Mouse (Mus musculus): ENCODE results near the gene Hnrnpk. TPM values are rescaled to one million over a fixed set of nuclear protein-coding genes. Genes with fewer than 3 reads are reported as not detected.
"Not testable (repeated sequence)": the region's sequence is repeated elsewhere in the genome, so short reads cannot be mapped to it uniquely, and the experiment has no call there.

The Hnrnpk gene
- polyA plus RNA-seq, 1 experiment from 2014 or later: 1,944 TPM

DNA sequence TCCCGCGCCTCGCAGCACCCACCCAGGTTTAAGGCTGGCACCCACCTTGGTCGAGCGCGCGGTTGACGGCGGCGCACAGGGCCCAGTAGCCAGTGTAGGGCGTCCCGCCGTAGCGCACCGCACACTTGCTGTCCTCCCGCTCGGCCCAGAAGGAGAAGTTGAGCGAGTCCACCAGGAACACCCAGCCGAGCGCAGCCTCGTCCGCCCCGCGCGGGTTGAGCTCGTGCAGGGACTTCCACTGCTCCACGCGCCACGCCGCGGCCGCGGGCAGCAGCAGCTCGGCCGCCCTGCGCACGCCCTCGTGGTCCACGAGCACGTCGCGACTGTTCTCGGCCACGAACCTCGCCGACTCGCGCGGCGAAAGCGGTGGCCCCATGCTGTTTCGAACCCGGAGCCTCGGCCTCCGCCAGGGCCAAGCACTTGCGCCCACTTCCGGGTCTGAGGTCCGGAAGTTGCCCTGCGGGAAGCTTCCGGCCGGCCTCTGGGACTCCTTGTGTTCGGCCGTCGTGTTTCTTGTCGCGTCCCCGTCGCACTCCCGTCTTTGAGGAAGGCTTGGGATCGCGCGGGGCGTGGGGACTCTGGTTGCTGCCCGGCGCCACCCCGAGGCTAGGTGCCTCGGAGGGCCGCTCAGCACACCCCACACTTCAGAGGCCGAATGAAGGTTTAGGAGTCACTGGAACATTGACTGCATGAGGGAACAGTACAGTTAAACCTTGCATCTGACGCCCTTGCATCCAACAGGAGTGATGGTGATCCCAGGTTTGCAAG, 18.2 kb downstream of the Hnrnpk start, which contains the start of gene 2210016F16Rik:
2210016F16Rik (minus strand) TSS at position 447 of the 768 bp plus-strand sequence.
- Histone ChIP-seq H3K27ac (ENCODE audit: low read depth, low read length) (no peak within 1 kb of the TSS; the same call in 1 of the 2 replicates), H3K4me3 (ENCODE audit: low read depth, low read length) (peak within 1 kb of the TSS; percentile 70), H3K9ac (ENCODE audit: low read length) (peak within 1 kb of the TSS; percentile 77), H3K36me3 (ENCODE audit: control insufficient read depth, insufficient read depth, low read length) (peaks cover 27% of the 10 kb centered on the region), H3K4me2 (ENCODE audit: low read length) (peak within 1 kb of the TSS; percentile 91), H3K4me1 (ENCODE audit: control insufficient read depth, insufficient read depth, low read length) (no peaks in the 10 kb centered on the region), H3K9me3 (replicated peaks; ENCODE audit: control insufficient read depth, low read length) (peaks cover 12% of the 10 kb centered on the region; the same call in 1 of the 2 replicates), H3K27me3 (replicated peaks; ENCODE audit: control insufficient read depth, insufficient read depth, low read length) (no peaks in the 10 kb centered on the region)
- WGBS: 4% methylated on average over 80 of the region's 80 CpGs
- ATAC-seq (peak; percentile 72), DNase-seq (ENCODE audit: low spot score) (peak; percentile 69)

DNA sequence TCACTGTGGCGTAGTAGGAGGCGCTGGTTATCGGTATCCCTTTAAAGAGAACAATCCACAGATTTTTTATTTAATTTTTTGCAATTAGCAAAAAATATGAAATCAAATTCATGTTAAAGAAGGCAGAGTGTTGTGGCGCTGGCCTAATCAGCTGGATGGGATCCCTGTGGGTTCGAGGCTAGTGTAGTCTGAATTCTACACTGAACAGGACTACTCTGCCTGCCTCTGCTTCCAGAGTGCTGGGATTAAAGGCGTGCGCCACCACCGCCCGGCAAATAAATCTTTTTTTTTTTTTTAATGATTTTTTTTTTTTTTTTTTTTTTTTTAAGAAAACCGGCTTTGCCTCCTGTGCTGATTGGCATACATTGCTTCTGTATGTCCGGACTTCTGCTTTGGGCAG, 18.8 kb downstream of the Hnrnpk start:
- Histone ChIP-seq H3K9ac (ENCODE audit: low read length) (peak overlapping the region; percentile 77), H3K9me3 (replicated peaks; ENCODE audit: control insufficient read depth, low read length) (peaks cover 12% of the 10 kb centered on the region; the same call in 1 of the 2 replicates), H3K27me3 (replicated peaks; ENCODE audit: control insufficient read depth, insufficient read depth, low read length) (no peaks in the 10 kb centered on the region), H3K4me3 (ENCODE audit: low read depth, low read length) (peak overlapping the region; percentile 70), H3K4me1 (ENCODE audit: control insufficient read depth, insufficient read depth, low read length) (no peaks in the 10 kb centered on the region), H3K4me2 (ENCODE audit: low read length) (peak overlapping the region; percentile 91), H3K36me3 (ENCODE audit: control insufficient read depth, insufficient read depth, low read length) (peaks cover 24% of the 10 kb centered on the region), H3K27ac (ENCODE audit: low read depth, low read length) (no peak overlapping the region)
- WGBS: 53% methylated on average over 11 of the region's 11 CpGs
- ATAC-seq: peak; percentile 32; the same call in 1 of the 2 replicates
- DNase-seq (ENCODE audit: low spot score): no peak

DNA sequence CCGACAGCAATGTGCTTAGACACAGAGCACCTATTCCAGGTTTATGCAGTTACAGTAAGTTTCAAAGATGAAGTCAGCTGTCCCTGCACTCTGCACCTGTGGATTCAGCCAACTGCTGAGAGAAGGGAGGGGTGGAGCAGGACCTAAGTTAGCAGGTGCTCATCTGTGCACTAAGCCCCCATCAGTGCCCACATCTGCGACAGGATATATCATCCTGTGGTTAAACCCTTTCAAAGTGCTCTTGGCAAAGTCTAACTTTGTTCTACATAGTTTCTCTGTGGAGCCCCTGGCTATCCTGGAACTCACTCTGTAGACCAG, 30.0 kb downstream of the Hnrnpk start:
- WGBS: 88% methylated on average over 2 of the region's 2 CpGs

DNA sequence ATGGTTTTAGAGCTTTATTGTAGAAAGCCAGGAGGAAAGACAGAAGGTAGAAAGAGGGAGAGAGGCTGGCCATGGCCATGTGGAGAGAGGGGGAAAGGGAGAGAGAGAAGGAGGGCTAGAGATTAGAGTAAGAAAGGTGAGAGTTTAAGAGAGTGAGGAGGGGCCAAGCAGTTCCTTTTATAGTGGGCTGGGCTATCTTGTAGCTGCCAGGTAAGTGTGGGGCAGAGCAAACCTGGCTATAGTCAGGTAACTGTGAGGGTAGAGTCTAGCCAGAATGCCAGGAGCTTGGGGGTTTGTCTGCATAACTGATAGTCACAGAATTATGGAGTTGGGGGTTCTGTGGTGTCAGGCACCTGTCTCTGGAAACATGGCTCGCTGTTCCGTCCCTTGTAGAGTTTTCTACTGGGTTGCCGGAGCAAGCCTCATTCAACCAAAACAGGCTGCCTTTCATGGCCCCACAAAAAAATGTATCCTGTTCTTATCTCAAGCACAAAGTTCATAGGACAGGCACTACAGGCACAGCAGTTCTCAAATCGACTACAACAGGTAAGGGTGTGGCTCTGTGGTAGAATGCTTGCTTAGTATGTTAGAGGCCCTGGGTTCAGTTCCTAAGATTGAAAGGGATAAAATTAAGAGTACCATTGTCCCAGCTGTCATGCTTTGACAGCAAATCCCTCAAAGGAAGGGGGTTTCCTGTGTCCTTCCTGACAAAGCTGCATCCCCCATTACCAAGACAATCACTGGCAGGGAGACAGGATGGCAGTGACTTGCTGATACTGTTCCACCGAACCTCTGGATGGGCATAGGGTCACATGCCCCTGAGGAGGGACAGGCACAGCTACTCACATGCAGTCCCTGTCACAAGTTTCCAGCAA, 30.6 kb downstream of the Hnrnpk start:
- no peak for ATAC-seq
- Histone ChIP-seq H3K36me3 (ENCODE audit: control insufficient read depth, insufficient read depth, low read length) (no peaks in the 10 kb centered on the region), H3K4me3 (ENCODE audit: low read depth, low read length) (no peak overlapping the region), H3K9ac (ENCODE audit: low read length) (no peak overlapping the region), H3K4me1 (ENCODE audit: control insufficient read depth, insufficient read depth, low read length) (no peaks in the 10 kb centered on the region), H3K4me2 (ENCODE audit: low read length) (no peak overlapping the region), H3K27me3 (replicated peaks; ENCODE audit: control insufficient read depth, insufficient read depth, low read length) (no peaks in the 10 kb centered on the region), H3K9me3 (replicated peaks; ENCODE audit: control insufficient read depth, low read length) (0 out of 2 replicates have a peak, but pooled peaks cover 2% of the 10 kb centered on the region), H3K27ac (ENCODE audit: low read depth, low read length) (no peak overlapping the region)
- DNase-seq (ENCODE audit: low spot score): no peak
- WGBS: 83% methylated on average over 5 of the region's 5 CpGs

More for the DNA sequence above, 30.0 kb downstream of the Hnrnpk start:
- Histone ChIP-seq H3K9me3 (replicated peaks; ENCODE audit: control insufficient read depth, low read length) (0 out of 2 replicates have a peak, but pooled peaks cover 2% of the 10 kb centered on the region), H3K4me2 (ENCODE audit: low read length) (no peak overlapping the region), H3K27me3 (replicated peaks; ENCODE audit: control insufficient read depth, insufficient read depth, low read length) (no peaks in the 10 kb centered on the region), H3K9ac (ENCODE audit: low read length) (no peak overlapping the region), H3K36me3 (ENCODE audit: control insufficient read depth, insufficient read depth, low read length) (no peaks in the 10 kb centered on the region), H3K4me1 (ENCODE audit: control insufficient read depth, insufficient read depth, low read length) (no peaks in the 10 kb centered on the region), H3K27ac (ENCODE audit: low read depth, low read length) (no peak overlapping the region), H3K4me3 (ENCODE audit: low read depth, low read length) (no peak overlapping the region)
- ATAC-seq (no peak), DNase-seq (ENCODE audit: low spot score) (no peak)

DNA sequence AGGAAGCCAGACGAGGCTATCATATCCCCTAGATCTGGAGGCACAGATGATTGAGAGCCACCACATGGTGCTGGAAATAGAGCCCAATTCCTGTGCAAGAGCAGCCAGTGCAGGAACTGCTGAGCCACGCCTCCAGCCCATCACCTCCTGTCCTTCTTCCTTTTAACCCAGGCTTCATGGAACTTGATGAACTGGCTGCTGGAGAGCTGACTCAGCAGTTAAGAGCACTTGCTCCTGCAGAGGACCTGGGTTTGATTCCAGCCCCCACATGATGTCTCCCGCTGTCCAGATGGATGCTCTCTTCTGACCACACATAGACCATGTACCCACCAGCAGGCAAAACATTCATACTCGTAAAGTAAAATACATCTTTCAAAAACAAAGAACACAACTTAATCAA, 34.3 kb downstream of the Hnrnpk start:
- Histone ChIP-seq H3K36me3 (ENCODE audit: control insufficient read depth, insufficient read depth, low read length) (no peaks in the 10 kb centered on the region), H3K27me3 (replicated peaks; ENCODE audit: control insufficient read depth, insufficient read depth, low read length) (no peaks in the 10 kb centered on the region), H3K4me3 (ENCODE audit: low read depth, low read length) (no peak overlapping the region), H3K27ac (ENCODE audit: low read depth, low read length) (no peak overlapping the region), H3K4me2 (ENCODE audit: low read length) (no peak overlapping the region), H3K4me1 (ENCODE audit: control insufficient read depth, insufficient read depth, low read length) (no peaks in the 10 kb centered on the region), H3K9ac (ENCODE audit: low read length) (no peak overlapping the region), H3K9me3 (replicated peaks; ENCODE audit: control insufficient read depth, low read length) (no peaks in the 10 kb centered on the region)
- ATAC-seq (no peak), DNase-seq (ENCODE audit: low spot score) (no peak)
- 83% methylated on average over 4 of the region's 4 CpGs for WGBS

DNA sequence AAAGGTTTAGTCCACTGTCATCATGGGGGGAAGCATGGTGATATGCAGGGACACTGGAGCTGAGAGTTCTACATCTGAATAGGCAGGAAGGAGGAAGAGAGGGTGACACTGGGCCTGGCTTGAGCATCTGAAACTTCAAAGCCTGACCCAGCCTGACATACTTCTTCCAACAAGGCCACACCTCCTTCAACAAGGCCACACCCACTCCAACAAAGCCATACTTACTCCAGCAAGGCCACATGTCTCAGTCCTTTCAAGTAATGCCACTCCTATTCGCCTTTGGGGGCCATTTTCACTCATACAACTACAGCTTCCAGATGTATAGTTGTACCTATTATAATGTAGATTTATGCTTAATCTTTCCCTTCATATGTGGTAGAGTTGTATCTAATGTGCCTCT, 35.5 kb downstream of the Hnrnpk start:
- Histone ChIP-seq H3K27ac (ENCODE audit: low read depth, low read length) (no peak overlapping the region), H3K4me2 (ENCODE audit: low read length) (no peak overlapping the region), H3K4me1 (ENCODE audit: control insufficient read depth, insufficient read depth, low read length) (no peaks in the 10 kb centered on the region), H3K36me3 (ENCODE audit: control insufficient read depth, insufficient read depth, low read length) (no peaks in the 10 kb centered on the region), H3K9ac (ENCODE audit: low read length) (no peak overlapping the region), H3K27me3 (replicated peaks; ENCODE audit: control insufficient read depth, insufficient read depth, low read length) (no peaks in the 10 kb centered on the region), H3K9me3 (replicated peaks; ENCODE audit: control insufficient read depth, low read length) (no peaks in the 10 kb centered on the region), H3K4me3 (ENCODE audit: low read depth, low read length) (no peak overlapping the region)
- ATAC-seq (no peak), DNase-seq (ENCODE audit: low spot score) (no peak)
- WGBS: 76% methylated on average over 1 of the region's 1 CpGs

DNA sequence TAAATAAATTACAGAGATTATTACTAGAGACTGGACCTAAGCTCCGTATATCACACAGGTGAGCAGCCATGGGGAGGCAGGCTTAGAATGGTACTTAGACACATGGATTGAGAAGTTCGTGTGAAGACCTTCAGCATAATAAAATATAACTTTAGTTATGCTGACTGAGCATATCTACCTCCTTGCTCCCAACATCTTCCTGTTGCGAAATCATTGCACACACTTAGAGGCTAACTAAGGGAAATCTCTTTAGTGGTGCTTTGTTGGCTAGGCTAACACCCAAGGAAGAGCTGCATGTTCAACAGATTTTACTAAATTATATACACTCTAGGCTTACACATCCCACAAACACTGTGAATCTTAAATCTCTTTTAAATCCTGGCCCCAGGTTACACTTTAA, 36.8 kb downstream of the Hnrnpk start:
- ATAC-seq (no peak), DNase-seq (ENCODE audit: low spot score) (no peak)
- Histone ChIP-seq H3K4me1 (ENCODE audit: control insufficient read depth, insufficient read depth, low read length) (no peaks in the 10 kb centered on the region), H3K27me3 (replicated peaks; ENCODE audit: control insufficient read depth, insufficient read depth, low read length) (no peaks in the 10 kb centered on the region), H3K4me3 (ENCODE audit: low read depth, low read length) (no peak overlapping the region), H3K9ac (ENCODE audit: low read length) (no peak overlapping the region), H3K36me3 (ENCODE audit: control insufficient read depth, insufficient read depth, low read length) (no peaks in the 10 kb centered on the region), H3K9me3 (replicated peaks; ENCODE audit: control insufficient read depth, low read length) (no peaks in the 10 kb centered on the region), H3K27ac (ENCODE audit: low read depth, low read length) (no peak overlapping the region), H3K4me2 (ENCODE audit: low read length) (no peak overlapping the region)
- WGBS: 91% methylated on average over 3 of the region's 3 CpGs

DNA sequence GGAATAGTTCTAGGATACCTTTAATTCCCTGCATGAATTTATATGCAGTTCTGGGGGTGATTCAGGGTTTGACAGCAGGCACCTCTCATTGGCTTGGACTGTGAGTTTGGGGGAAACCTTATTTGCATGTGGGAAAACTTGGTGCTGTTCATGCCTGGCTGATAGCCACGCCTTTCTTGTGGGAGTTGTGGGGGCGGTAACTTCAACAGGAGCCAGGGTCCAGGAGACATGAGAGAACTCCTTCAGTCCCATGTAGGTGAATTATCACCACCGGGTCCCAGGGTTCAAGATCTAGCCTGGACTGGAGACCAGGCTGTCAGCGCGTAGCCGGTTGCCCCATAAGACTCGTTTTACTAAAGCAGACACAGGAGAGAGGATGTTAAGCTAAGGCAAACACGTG, 38.0 kb downstream of the Hnrnpk start:
- not testable (repeated sequence) for H3K4me1 ChIP-seq (ENCODE audit: control insufficient read depth, insufficient read depth, low read length); H3K36me3 ChIP-seq (ENCODE audit: control insufficient read depth, insufficient read depth, low read length); H3K9me3 ChIP-seq (replicated peaks; ENCODE audit: control insufficient read depth, low read length); ATAC-seq; H3K27me3 ChIP-seq (replicated peaks; ENCODE audit: control insufficient read depth, insufficient read depth, low read length); H3K4me3 ChIP-seq (ENCODE audit: low read depth, low read length); H3K27ac ChIP-seq (ENCODE audit: low read depth, low read length); H3K4me2 ChIP-seq (ENCODE audit: low read length); H3K9ac ChIP-seq (ENCODE audit: low read length); DNase-seq (ENCODE audit: low spot score)
- 83% methylated on average over 8 of the region's 8 CpGs for WGBS
